19 mouse cellular contexts compared by ENCODE assay signal in the genomic region with DNA sequence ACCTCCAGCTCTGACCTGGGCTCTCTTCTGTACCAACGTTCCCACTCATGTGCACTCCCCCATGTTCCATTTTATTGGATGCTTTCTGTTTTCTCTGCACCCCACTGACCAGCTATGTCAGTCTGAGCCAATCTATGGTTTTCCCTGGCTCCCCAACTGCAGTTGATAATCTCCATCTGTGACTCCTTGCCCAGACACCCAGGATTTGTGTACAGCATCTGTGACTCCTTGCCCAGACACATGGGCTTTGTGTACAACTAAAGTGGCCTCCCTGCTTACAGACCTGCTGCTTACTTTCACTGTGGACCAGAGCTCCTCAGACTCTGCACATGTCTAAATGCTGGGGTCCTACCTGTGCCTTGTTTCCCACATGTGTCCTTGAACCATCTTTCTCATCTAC.
"Had no signal": no experiment of that assay in that cellular context is flagged by ENCODE, and none has a peak within 500 bp of the region (broad histone marks: within the 10 kb centered on the region; RNA-seq: fewer than 3 reads in every experiment).

No protein-coding gene starts in this region.

- H3K9ac ChIP-seq: liver, embryonic 13.5 days; midbrain, embryonic 15.5 days; neural tube, embryonic 13.5 days had no signal

- H3K4me2 ChIP-seq: liver, embryonic 13.5 days; midbrain, embryonic 11.5 days; midbrain, embryonic 15.5 days; neural tube, embryonic 13.5 days had no signal

- DNase-seq: kidney, postnatal 25 days; layer of hippocampus, postnatal 36 days; liver, embryonic 13.5 days; lung, adult 2 months; lung, postnatal 14 days; lung, postnatal 4 days; right cerebral cortex, adult 18-20 months; right cerebral cortex, postnatal 14 days; right cerebral cortex, postnatal 4 days; thymus, adult 2 months; thymus, postnatal 14 days; thymus, postnatal 4 days had no signal

- H3K9me3 ChIP-seq: liver, embryonic 13.5 days; midbrain, embryonic 15.5 days; neural tube, embryonic 13.5 days had no signal

- ATAC-seq: midbrain, embryonic 15.5 days had no signal

- H3K4me3 ChIP-seq: left cerebral cortex, adult 2 months; liver, embryonic 13.5 days; midbrain, embryonic 15.5 days; myocyte; neural tube, embryonic 13.5 days had no signal

- H3K27me3 ChIP-seq: liver, embryonic 13.5 days; midbrain, embryonic 15.5 days; neural tube, embryonic 13.5 days had no signal

- H3K4me1 ChIP-seq: liver, embryonic 13.5 days; midbrain, embryonic 15.5 days; neural tube, embryonic 13.5 days had no signal

- H3K27ac ChIP-seq: kidney, postnatal 0 days; left cerebral cortex, adult 2 months; liver, embryonic 13.5 days; midbrain, embryonic 15.5 days; neural tube, embryonic 13.5 days; stomach, postnatal 0 days had no signal

- H3K36me3 ChIP-seq: liver, embryonic 13.5 days; midbrain, embryonic 15.5 days; neural tube, embryonic 13.5 days had no signal
